Mouse (Mus musculus) heart, adult 9 months (tissue): Measurements from ENCODE around the gene Akap13.

ENCODE experiments used
- DNase-seq, 2 experiments: peaks; one replicate each; pipeline ENCODE4 v3.0.0; 2022; ENCODE audit warnings: low spot score in 2 of 2

Gene Akap13

DNA sequence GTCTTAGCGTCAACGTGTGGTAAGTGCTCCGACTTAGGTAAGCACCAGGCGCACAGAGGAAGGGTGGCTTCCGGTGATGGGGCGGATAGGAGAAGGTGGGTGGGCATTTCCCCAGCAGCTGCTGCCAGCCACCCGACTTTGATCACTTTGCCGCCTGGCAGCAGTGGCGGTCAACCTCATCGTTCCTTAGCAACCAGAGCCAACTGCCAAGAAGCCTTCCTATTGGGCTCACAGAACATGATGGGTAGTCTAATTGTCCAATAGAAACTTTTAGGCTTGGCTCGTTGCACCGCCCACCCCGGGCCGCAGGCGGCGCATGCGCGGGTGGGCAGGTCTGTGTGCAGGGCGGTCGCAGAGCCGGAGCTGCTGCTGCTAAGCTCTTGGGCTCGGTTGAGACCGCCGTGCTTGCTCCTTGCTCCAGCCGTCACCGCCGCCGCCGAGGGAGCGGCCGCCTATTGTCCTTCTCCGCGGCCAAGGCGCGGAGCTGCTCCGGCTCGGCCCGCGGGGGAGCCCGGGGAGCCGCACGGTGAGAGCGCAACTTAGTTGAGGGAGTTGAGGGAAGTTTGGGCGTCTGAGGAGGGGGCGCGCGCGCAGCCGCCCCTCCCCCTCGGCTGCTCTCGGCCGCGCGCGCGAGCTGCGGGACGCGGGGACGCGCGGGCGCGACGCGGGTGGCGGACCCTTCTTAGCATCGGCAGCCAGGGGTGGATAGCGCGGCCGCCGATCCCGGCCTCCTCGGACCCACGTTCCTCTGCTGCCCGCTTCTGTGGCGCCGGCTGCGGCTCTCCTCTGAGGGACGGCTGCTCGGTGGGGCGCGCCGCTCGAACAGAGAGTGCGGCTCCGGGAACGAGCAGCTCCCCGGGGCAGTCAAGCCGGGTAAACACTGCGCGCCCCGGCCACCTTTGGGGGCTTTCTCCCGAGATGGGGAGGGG, at the start of gene Akap13:
Gene Akap13, plus strand, starts transcription at position 312 of the 929 bp plus-strand sequence.
- peak; percentile 98 to 99 for DNase-seq

GRCm38 (mm10) chr7:75410641-75411040, 44.7 kb upstream of the Akap13 start:
- DNase-seq = no peak

- no peak for DNase-seq
Measured at GRCm38 (mm10) chr7:75411226-75411625, 44.1 kb upstream of the Akap13 start.

DNA sequence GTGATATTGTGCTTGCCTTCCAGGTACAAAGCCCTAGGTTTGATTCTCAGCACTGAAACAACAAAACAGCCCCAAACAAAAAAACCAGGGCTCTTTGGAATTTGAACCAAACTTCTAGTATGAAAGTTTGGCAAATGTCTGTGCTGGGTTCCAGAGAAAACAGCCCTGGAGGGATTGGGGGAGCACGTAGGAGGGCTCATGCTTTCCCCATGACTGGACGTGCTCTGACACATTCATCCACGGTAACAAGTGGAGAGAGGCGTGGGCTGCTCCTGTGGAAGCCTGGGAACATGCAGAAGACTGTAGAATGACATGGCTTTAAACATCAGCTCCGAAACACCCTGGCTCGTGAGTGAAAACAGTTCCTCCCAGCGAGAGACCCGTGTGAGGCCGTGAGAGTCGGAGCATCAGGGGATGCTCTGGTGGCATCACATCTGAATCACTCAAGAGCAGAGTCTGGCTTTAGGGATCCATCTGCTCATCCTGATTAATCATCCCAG, 43.3 kb upstream of the Akap13 start:
- DNase-seq = no peak

- DNase-seq = peak in 1 of 2 experiments; percentile 33
Measured at GRCm38 (mm10) chr7:75412568-75412967, 42.8 kb upstream of the Akap13 start.

DNA sequence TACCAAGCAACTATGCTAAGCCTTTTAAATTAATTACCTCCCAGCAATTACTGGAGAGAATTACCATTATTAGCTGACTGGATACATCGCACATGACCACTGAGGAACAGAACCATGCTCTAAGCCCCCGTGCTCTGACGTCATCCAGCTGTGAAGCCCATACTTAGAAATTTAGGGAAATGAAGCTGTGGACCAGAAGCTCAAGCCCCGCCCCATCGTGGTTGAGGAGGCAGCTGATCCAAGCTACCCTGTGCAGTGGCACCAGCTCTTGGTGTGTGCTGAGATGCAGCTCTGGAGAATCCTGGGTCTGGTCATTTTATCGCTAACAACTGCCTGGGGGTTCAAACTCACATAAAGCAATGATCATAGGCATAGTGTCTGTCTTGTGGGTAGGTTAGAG, 41.4 kb upstream of the Akap13 start:
- no peak for DNase-seq

DNA sequence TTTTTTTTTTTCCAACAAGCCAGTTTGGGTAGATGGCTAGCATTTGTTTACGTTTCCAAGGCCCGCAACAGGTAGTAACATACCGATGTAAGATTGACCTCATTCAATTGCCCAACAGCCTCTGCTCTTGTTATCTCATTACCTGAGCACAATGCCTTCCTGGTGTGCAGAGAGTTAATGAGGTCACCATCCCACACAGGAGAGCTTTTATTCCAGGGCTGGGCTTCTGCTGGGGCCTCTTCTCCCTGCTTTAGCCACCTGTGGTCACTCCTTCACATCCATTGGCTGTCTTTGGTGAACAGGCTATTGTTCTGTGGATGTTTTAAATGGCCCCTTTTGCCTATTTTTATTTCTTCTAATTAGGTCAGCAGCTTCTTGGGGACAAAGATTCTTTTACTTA, 41.0 kb upstream of the Akap13 start:
- no peak for DNase-seq

DNA sequence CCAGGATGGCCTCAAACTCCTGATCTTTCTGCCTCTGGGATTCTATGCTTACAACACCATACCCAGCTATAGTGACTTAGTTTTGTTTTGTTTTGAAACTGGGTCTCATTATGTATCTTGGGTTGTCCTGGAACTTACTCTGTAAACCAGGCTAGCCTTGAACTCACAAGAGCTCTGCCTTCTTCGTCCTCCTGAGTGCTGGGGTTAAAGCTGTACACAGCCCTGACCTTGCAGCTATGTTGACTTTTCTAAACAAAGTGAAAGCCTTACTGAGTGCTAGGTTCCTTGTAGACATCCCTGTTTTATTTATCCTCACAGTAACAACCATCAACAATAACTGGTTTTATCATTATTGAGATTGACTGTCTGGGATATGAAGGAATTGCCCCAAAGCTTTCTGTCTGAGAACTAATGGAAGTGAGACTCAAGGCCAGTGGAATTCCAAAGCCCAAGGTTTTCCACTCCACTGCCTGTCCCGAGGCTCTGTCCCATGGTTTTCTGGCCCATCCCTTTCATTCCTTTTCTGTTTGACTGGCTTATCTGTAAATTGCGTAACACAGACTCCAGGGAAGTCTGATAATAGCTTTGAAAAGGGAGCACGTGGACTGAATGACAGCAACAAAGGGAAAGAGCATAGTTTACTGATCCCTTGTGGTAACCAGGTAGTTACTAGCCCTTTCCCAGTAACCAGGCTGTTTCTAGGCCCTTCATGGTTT, 40.0 kb upstream of the Akap13 start:
- DNase-seq = peak; percentile 77

DNA sequence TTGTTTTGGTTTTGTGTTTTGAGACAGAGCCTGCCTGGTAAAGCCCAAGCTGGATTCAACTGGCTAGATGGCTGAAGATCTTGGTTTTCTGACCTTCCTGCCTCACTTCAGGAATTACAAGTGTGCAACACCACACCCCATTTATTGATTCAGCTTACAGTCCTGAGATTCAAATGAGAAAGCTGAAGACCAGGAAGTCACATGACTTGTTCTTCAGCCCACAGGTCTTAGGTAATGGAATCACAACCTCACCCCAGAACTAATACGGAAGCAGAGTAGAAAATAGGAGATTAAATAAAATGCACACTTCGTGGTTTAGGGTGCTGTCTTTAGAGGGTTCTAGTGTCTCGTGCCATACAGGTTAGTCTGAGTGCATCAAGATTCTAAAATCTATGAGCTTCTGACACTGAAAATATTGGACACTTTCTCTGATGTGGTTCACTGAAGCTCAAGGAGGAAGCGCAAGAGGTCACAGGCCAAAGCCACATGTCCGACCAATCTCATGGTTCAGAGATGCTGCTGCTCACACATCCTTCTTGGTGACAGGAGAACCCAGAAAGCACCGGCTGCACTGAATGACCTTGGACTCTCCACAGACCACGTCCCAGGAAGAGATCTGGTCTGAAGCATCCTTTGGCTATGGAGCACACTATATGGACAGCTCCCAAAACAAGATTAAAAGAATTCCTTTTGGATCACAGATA, 39.3 kb upstream of the Akap13 start:
- DNase-seq = no peak

- no peak for DNase-seq
Measured at GRCm38 (mm10) chr7:75420927-75421326, 34.4 kb upstream of the Akap13 start.

GRCm38 (mm10) chr7:75424121-75424520, 31.2 kb upstream of the Akap13 start:
- DNase-seq = no peak

GRCm38 (mm10) chr7:75427322-75427721, 28.0 kb upstream of the Akap13 start:
- peak; percentile 84 to 88 for DNase-seq

- no peak for DNase-seq
Measured at GRCm38 (mm10) chr7:75428913-75429312, 26.4 kb upstream of the Akap13 start.

DNA sequence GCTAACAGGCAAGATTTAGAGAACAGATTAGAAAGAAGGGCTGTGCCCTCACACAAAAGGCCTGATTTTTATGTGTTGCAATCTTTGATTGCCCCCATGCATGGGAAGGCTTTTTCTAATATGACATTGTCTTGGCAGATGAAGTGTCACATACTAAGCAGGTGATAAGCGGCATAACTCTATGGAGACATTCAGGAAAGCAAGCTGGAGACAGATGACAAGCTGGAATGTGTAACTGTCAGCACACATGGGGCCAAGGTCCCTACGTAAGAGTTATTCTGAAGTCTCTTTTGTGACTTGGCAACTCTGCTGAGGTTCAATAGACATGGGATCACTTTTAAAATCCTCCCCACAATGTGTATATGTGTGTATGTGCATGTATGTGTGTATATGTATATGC, 24.8 kb upstream of the Akap13 start:
- peak; percentile 51 to 65 for DNase-seq

DNA sequence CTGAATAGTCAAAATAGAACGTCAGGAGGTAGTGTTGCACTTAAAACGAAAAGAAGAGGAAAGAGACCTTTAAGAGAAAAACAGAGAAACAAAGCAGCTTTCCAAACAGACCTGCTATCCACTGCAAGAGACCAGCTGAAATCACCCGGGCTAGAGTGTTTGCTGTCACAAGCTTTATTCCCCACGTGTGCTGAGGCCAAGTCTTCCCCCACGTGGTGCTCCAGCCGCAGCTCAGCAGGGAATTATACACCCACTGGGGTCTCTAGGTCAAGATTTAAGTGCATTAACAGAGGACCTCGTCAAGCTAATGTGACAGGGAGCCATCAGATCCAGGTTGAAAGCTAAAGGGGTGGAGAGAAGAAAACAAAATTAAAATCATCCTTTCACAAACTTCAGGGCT, 24.3 kb upstream of the Akap13 start:
- no peak for DNase-seq

DNA sequence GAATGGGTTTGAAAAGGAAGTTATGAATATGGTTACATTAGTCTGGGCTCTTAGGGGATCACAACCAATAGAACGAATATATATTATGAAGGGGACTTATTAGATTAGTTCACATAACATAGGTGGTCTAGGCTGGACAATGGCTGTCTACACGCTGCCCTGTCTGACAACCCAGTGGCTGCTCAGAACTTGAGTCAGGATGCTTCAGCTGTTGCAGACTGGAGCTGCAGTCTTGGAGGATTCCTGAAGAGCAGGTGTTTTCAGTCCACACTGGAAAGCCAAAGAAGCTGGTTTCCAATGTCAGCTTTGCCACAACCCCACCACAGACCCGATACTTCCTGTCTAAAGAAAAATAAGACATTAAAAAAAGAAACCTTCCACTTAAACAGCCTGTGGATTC, 23.3 kb upstream of the Akap13 start:
- no peak for DNase-seq

DNA sequence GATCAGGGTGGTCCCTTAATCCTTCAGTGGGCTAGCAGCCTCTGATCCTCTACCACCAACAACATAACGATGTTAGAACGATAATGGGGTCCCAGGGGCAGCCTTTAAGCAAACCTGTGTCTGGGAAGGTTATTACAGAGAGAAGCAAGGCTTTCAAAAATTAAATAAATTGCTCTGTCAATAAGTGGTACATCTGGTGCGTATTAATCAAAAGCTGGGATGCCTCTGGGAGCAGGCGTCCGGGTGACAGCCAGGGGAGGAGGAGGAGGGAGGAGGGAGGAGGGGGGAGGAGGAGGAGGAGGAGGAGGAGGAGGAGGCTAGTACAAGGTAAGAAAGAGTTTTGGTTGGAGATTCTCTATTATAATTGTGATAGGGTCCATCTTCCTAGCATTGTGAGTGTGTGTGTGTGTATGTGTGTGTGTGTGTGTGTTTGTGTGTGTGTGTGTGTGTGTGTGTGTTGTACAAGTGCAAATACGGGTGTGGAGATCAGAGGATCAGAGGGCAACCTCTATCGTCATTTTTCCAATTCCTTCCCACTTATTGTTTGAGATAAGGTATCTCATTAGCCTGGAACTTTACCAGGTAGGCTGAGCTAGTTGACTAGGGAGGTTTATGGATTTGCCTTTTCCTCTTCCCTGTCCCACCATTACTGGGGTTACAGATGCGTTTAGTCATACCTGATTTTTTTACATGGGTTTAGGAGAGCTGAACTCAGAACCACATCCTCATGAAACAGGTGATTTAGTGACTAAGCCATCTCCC, 18.7 kb upstream of the Akap13 start:
- no peak for DNase-seq

DNA sequence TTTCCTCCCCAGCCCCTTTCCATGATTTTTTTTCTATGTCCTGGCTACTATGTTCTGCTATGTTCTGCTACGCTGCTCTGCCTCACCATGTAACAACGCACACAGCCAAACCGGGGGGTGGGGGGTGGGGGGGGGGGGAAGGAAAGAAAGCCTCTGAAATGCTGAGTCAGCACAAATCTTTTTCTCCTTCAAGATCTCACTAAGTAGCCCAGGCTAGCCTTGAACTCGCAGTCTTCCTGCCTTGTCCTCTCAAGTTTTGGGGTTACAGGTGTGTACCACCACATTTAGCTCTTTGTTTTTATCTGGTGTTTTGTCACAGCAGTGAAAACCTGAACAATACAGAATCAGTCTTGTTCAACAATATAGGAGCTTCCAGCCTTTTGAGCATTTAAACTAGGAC, 15.8 kb upstream of the Akap13 start:
- no peak for DNase-seq

DNA sequence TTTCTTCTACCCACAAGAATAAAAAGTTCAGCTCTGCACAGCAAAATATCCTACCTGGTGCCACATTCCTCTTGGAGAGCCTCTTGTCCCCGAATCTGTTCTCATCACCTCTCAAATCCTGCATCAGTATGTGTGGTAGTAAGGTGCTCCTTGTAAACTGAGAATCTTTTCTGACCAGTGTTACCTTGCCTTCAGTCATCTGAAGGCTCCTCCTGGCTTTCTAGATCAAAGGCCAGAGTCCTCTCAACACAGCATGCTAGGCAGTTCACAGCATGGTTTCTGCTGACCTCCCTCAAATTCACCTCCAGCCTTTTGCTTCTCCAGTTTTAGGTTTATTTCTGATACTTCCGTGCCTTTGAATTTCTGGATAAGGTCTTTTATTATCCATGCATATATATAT, 15.1 kb upstream of the Akap13 start:
- no peak for DNase-seq

DNA sequence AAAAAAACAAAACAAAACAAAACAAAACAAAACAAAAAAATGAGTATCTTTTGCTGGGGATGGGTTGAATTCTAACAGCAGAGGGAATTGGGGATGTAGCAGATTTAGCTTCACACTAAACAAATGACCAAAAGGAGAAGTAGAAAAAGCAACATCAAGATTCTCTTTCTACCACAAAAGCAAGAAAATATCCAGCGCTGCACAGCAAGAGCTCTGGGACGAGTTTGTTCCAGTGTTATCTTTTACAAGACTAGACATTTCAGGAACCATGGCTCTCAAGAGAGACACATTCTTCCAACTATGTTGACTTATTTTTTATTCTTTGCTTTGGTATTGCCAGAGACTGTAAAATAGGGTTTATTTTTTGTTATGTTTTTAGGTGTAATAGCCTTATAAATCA, 13.4 kb upstream of the Akap13 start:
- DNase-seq = no peak

- DNase-seq = peak in 1 of 2 experiments; percentile 19
Measured at GRCm38 (mm10) chr7:75456152-75456888, 986 bp downstream of the Akap13 start.
